Mouse (Mus musculus) right cerebral cortex, postnatal 4 days (tissue): ENCODE data around the gene Xirp1.
A peak's percentile ranks its signal among the peaks of the same experiment; 100 is the strongest.
"Not testable (repeated sequence)": the region's sequence is repeated elsewhere in the genome, so short reads cannot be mapped to it uniquely, and the experiment has no call there.

Source experiments
- DNase-seq: peaks from one replicate; pipeline ENCODE4 v3.0.0-alpha.2; 2022

Xirp1 gene

DNA sequence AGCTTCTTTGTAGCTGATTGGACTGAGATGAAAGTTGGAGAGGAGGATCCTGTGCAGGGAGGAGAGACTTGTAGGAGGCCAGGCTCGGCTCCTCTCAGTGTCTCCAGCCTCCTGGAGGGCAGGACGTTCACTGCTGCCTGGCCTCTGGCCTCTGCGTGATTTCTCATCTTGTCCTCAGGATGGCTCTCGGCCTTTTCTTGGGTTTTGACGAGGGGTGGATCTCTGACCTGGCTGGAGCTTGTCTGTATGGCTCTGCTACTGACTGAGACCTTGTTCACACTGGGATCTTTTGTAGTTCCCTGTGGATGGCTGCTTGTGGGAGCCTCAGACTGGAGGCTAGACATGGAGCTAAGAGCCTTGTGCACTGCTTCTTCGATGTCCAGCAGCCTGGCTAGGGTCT, 8.6 kb downstream of the Xirp1 start:
- DNase-seq, result no peak

DNA sequence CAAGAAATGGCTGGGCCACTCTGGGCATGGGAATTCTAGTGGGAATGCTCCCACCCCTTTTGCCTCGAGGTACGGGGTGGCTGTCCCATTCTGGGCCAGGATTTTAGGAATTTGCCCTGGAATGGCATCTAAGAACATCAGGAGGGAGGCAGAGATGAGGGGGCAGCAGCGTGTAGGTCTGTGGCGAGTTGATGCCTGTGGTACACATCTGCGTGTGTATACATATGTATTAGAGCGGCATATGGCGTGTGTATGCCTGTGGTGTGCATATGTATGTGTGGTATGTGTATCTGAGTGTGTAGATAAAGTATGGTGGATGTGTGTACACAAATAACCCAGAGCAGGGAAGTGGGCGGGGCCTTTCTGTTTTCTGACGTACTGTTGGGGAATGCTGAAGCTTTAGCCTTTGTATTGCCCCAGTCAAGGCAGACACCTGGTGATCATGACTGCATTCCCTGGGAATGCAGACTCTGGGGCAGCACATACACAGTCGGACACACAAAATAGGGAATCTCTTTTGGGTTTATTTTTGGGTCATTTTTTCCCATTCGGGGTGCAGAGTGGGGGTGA, 10.1 kb downstream of the Xirp1 start:
- DNase-seq, result no peak

GRCm38 (mm10) chr9:120012781-120013180, 10.6 kb downstream of the Xirp1 start:
- no peak for DNase-seq

- not testable (repeated sequence) for DNase-seq
Observed at GRCm38 (mm10) chr9:120012161-120012560, 11.2 kb downstream of the Xirp1 start.

DNA sequence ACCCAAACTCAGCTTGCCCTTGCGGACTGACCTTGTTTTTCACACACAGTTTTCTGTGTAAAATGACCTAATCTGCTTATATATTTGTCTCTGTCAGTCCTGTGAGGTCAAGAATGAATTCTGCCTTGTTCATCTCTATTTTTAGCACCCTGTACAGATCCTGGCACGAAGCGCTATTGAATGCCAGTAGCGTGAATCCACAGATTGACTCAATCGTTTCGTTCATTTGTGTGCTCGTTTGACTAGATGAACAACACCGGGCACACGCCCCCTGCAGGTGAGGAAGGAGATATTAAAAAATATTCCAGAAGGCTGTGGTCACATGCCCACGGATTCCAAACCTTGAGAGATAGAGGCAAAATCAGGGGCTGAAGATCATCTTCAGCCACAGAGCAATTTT, 11.9 kb downstream of the Xirp1 start:
- DNase-seq, result peak; percentile 74

DNA sequence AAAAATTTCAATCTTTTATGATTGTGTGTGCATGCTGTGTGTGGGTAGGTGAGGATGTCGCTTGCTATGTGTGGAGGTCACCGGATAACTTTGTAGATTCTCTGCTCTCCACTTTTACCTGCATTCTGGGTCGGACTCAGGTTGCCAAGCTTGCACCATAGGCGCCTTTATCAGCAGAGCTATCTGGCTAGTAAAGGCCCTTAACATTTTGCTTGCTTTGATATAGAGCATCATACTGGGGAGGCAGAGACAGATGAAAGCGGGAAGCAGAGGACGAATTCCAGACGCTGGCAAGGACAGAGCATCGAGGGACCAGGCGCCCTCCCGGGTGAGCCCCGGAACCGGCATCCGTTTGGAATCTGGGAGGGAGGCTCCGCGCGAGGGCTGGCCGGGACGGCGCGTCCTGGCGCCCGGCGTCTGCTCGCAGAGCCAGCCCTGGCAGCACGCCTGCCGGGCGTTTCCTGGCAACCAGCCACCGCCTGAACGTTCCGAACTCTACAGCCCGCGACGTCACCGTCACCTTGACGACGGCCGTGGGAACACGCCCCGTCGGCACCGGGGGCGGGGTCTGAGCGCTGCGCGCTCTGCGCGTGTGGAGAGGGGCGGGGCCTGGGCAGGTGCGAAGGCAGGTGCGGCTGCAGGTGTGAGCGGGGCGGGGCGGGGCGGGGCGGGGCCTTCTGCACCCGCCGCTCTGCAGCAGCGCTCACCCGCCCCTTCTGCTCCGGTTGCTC, 12.5 kb downstream of the Xirp1 start:
- peak; percentile 99 for DNase-seq

- no peak for DNase-seq
Observed at GRCm38 (mm10) chr9:120009871-120010270, 13.5 kb downstream of the Xirp1 start.

GRCm38 (mm10) chr9:120009226-120009841, 14.1 kb downstream of the Xirp1 start:
- DNase-seq, result no peak

DNA sequence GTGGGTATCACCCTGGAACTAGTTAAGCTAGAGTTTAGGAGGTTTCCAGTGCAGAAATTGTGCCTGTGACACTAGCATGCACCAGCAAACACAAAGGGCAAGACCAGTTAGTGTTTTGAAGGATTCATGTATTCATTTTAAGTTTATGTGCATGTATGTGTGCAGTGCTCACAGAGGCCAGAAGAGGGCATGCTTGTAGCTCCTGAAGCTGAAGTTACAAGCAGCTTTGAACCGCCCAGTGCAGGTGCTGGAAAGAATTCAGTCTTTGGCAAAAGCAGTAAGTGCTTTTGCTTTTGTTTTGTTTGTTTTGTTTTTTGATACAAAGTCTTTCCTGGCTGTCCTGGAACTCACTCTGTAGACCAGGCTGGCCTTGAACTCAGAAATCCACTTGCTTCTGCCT, 15.6 kb downstream of the Xirp1 start:
- no peak for DNase-seq

- no peak for DNase-seq
Observed at GRCm38 (mm10) chr9:120005936-120006335, 17.5 kb downstream of the Xirp1 start.

DNA sequence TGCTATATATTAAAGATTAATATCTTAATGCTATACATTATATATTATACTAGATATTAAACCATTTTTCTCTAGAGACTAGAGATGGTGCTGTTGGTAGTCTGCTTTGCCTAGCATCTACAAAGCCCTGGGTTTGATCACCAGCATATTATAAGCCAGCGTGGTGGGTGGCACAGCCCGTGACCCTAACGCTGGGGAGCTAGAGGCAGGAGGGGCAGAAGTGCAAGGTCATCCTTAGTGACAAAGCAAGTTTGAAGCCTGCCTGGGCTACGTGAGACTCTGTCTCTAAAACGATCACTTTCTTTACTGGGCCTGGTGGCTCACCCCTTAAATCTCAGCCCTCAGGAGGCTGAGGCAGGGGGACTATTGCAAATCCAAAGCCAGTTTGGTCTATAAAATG, 20.5 kb downstream of the Xirp1 start:
- DNase-seq, result no peak

- DNase-seq, result peak; percentile 45
Observed at GRCm38 (mm10) chr9:120001945-120002725, 21.3 kb downstream of the Xirp1 start.

- DNase-seq, result no peak
Observed at GRCm38 (mm10) chr9:120000761-120001160, 22.6 kb downstream of the Xirp1 start.

GRCm38 (mm10) chr9:119999636-120000035, 23.8 kb downstream of the Xirp1 start:
- no peak for DNase-seq

- DNase-seq, result no peak
Observed at GRCm38 (mm10) chr9:119998776-119999175, 24.6 kb downstream of the Xirp1 start.

GRCm38 (mm10) chr9:119996080-119996479, 27.3 kb downstream of the Xirp1 start:
- no peak for DNase-seq

GRCm38 (mm10) chr9:119994207-119994606, 29.2 kb downstream of the Xirp1 start:
- no peak for DNase-seq

GRCm38 (mm10) chr9:119993092-119993844, 30.1 kb downstream of the Xirp1 start:
- DNase-seq, result no peak

- DNase-seq, result no peak
Observed at GRCm38 (mm10) chr9:119991310-119991709, 32.1 kb downstream of the Xirp1 start.

- DNase-seq, result no peak
Observed at GRCm38 (mm10) chr9:119988304-119988703, 35.1 kb downstream of the Xirp1 start.

GRCm38 (mm10) chr9:119985881-119986574, 37.4 kb downstream of the Xirp1 start:
- DNase-seq, result no peak

- DNase-seq, result no peak
Observed at GRCm38 (mm10) chr9:119984536-119985011, 38.8 kb downstream of the Xirp1 start, which contains the start of gene Csrnp1. Csrnp1 (minus strand) TSS chr9:119984658.
